Mouse (Mus musculus): Measurements from ENCODE around the gene Tbck. TPM values are rescaled to one million over a fixed set of nuclear protein-coding genes. Genes with fewer than 3 reads are reported as not detected.

Tbck gene
- polyA plus RNA-seq, 1 experiment, result not detected

DNA sequence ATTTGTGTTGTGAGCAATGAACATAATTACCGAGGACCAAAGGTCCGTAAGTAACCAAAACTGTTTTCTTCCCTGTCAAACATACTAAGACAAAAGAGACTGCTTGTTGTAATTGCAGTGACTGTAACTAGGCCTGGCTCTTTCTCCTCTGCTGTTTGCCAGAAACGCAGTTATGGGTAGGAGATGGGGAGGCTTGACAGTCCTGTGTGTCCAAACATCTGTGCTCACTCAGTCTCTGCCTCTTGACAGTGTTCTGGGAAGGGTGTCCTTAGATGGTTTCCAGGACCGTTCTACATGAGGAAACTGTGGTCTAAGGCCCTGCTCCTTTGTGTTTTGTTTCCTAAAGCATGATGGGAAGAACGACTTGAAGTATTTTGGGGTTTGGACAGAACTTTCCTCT is 128.4 kb downstream of the Tbck start:
- no peak overlapping the region for H3K4me3 ChIP-seq (ENCODE audit: insufficient read depth, low read depth, low read length)
- WGBS, result 60% methylated on average over 5 of the region's 5 CpGs
- no peaks in the 10 kb centered on the region for H3K4me1 ChIP-seq (ENCODE audit: control insufficient read depth, insufficient read depth, low read length)
- no peak overlapping the region for H3K27ac ChIP-seq (ENCODE audit: insufficient read depth, low read depth, low read length)
- no peak for TF ChIP-seq CTCF (IDR thresholded peaks at IDR 0.05; ENCODE audit: insufficient read depth, low read depth, low read length)
- TF ChIP-seq POLR2A (IDR thresholded peaks at IDR 0.05; ENCODE audit: insufficient read depth, low read depth, low read length), result no peak

DNA sequence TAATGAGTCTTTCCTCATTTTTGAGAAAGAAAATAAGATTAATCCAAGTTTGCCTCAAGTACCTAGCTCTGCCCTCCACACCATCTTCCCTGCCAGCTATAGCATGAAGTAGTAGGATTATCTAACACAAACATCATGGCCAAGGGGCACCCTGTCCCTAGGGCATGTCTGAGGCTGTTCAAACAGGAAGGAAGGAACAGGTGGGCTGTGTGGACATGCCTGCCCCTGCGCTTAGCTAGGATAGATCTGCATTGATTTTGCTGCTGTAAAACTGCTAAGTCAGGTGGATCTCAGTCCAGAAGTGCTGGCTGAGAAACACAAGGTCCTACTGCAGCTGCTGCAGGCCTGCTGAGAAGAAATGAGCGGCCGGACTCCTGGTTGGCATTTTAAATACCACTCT is 129.2 kb downstream of the Tbck start:
- no peak overlapping the region for H3K27ac ChIP-seq (ENCODE audit: insufficient read depth, low read depth, low read length)
- no peaks in the 10 kb centered on the region for H3K4me1 ChIP-seq (ENCODE audit: control insufficient read depth, insufficient read depth, low read length)
- no peak overlapping the region for H3K4me3 ChIP-seq (ENCODE audit: insufficient read depth, low read depth, low read length)
- WGBS, result 90% methylated on average over 3 of the region's 3 CpGs
- TF ChIP-seq CTCF (IDR thresholded peaks at IDR 0.05; ENCODE audit: insufficient read depth, low read depth, low read length), result no peak
- TF ChIP-seq POLR2A (IDR thresholded peaks at IDR 0.05; ENCODE audit: insufficient read depth, low read depth, low read length), result no peak

DNA sequence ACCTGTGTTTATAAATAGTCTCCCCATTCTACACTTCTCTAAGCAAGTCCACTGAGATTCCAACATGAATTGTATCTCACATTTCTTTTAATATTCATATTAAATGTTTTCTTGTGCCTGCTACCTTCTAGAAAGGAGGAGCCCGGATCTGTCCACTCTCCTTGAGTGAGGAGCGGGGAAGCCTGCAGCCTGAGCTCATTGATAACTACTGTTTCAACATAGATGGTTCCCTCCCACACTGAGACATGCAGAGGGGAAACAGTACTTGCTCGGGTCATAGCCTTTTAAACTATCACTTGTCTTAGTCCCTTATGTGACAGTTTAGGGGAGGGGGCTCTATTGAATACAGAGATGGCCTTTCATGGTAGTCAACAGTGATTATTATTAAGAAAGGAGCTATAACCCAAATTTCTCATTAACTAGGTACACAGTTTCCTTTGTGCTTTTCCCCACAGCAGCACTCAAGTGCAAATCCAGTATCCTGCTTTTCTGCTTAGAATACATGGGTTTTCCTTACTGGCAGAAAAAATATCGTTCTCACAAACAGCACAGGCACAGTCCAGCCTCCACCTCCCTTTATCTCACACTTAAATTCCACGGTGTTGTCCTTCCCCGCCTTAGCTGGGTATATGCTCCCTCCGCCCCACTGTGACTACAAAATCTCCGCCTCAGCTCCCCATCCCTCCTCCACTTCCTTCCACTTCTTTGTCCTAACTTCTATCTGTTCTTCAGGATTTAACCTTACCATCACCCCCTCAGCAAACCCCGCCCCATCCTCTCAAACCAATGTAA is 130.0 kb downstream of the Tbck start:
- TF ChIP-seq CTCF (IDR thresholded peaks at IDR 0.05; ENCODE audit: insufficient read depth, low read depth, low read length) (no peak), POLR2A (IDR thresholded peaks at IDR 0.05; ENCODE audit: insufficient read depth, low read depth, low read length) (no peak)
- H3K27ac ChIP-seq (ENCODE audit: insufficient read depth, low read depth, low read length), result no peak overlapping the region
- H3K4me3 ChIP-seq (ENCODE audit: insufficient read depth, low read depth, low read length), result no peak overlapping the region
- WGBS, result 83% methylated on average over 9 of the region's 9 CpGs
- H3K4me1 ChIP-seq (ENCODE audit: control insufficient read depth, insufficient read depth, low read length), result no peaks in the 10 kb centered on the region

DNA sequence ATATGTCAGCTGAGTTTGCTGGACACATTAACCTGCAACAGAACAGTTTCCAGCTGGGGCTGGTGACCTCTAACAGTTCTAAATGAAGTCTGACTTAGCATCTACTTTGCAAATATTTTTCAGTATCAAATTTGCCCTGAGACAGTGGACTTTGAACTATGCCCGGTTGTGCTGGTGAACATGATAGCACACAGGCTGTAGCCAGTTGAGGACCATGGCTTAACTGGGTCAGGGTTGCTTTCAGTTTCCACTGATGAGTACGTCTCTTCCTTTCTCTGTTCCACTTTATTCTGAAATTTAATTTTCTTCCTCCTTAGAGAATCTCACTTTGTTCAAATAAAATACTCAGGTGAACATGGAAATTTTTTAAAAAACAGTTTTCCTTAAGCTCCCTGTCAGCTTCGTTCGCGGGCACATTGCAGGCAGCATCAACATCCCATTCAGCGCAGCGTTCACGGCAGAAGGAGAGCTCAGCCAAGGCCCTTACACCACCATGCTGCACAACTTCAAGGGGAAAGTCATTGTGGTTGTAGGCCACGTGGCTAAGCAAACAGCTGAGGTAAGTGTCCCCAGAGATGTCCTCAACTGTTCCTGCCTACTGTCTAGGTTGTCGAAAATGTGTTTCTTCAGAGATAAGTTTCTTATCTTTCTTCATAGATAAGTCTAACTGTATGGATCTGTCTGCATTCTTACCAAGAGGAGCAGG is 131.0 kb downstream of the Tbck start:
- TF ChIP-seq POLR2A (IDR thresholded peaks at IDR 0.05; ENCODE audit: insufficient read depth, low read depth, low read length) (no peak), CTCF (IDR thresholded peaks at IDR 0.05; ENCODE audit: insufficient read depth, low read depth, low read length) (no peak)
- Histone ChIP-seq H3K4me3 (ENCODE audit: insufficient read depth, low read depth, low read length) (no peak overlapping the region), H3K27ac (ENCODE audit: insufficient read depth, low read depth, low read length) (no peak overlapping the region), H3K4me1 (ENCODE audit: control insufficient read depth, insufficient read depth, low read length) (no peaks in the 10 kb centered on the region)
- 94% methylated on average over 10 of the region's 10 CpGs for WGBS

DNA sequence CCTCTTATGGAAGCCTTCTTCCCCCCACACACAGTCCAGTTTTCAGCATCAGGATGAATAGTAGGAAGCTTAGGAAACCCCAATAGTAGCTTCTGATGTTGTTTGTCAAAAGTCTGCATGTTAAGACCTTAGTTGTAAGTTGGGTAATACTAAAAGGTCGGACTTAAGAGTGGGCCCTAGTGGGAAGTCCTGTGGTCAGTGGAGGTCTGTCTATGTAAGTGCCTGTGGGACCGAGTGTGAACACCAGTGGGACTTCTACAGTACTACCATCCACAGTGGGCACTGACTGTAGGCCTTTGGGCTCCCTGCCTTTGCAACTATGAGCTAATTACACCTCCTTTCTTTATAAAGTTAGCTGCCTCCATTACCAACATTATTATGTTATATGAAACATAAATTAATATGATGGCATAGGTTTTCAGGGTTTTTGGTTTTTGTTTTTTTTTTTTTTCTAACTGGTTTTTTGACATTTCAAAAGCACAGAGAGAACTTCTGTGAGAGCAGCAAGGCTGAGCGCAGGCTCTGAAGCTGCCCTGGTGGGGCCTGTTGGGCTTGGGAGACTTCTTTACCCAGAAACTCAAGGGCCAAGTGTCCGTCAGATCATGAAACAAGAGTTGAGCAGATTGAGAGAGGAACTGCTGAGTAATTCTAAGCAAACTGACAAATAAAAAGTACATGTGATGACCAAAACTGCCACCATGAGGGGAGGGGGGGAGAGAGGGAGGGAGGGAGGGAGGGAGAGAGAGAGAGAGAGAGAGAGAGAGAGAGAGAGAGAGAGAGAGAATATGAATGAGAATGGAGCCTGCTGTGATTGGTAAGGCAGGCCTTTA is 131.8 kb downstream of the Tbck start:
- Histone ChIP-seq H3K27ac (ENCODE audit: insufficient read depth, low read depth, low read length) (no peak overlapping the region), H3K4me1 (ENCODE audit: control insufficient read depth, insufficient read depth, low read length) (no peaks in the 10 kb centered on the region), H3K4me3 (ENCODE audit: insufficient read depth, low read depth, low read length) (no peak overlapping the region)
- 95% methylated on average over 4 of the region's 4 CpGs for WGBS
- TF ChIP-seq POLR2A (IDR thresholded peaks at IDR 0.05; ENCODE audit: insufficient read depth, low read depth, low read length), result no peak
- TF ChIP-seq CTCF (IDR thresholded peaks at IDR 0.05; ENCODE audit: insufficient read depth, low read depth, low read length), result no peak

DNA sequence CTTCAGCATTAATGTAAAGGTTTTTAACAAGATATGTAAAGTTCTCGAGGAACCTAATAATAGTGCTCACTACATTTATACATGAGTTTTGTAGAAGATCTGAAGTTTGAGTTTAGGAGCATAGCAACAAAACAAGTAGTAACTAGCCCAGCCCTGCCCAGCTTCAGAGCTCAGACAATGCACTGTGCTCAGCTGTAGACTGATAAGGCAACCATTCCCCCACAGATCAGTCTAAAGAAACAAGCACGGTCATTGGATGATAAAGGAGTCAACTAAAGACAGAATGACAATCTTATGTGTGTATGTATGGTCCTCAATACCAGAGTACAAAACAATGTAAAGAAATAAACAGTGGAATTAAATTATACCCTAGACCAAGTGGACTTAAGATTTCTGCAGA is 135.5 kb downstream of the Tbck start:
- 86% methylated on average over 2 of the region's 2 CpGs for WGBS
- H3K4me3 ChIP-seq (ENCODE audit: insufficient read depth, low read depth, low read length), result no peak overlapping the region
- TF ChIP-seq CTCF (IDR thresholded peaks at IDR 0.05; ENCODE audit: insufficient read depth, low read depth, low read length) (no peak), POLR2A (IDR thresholded peaks at IDR 0.05; ENCODE audit: insufficient read depth, low read depth, low read length) (no peak)
- H3K4me1 ChIP-seq (ENCODE audit: control insufficient read depth, insufficient read depth, low read length), result no peaks in the 10 kb centered on the region
- H3K27ac ChIP-seq (ENCODE audit: insufficient read depth, low read depth, low read length), result no peak overlapping the region

DNA sequence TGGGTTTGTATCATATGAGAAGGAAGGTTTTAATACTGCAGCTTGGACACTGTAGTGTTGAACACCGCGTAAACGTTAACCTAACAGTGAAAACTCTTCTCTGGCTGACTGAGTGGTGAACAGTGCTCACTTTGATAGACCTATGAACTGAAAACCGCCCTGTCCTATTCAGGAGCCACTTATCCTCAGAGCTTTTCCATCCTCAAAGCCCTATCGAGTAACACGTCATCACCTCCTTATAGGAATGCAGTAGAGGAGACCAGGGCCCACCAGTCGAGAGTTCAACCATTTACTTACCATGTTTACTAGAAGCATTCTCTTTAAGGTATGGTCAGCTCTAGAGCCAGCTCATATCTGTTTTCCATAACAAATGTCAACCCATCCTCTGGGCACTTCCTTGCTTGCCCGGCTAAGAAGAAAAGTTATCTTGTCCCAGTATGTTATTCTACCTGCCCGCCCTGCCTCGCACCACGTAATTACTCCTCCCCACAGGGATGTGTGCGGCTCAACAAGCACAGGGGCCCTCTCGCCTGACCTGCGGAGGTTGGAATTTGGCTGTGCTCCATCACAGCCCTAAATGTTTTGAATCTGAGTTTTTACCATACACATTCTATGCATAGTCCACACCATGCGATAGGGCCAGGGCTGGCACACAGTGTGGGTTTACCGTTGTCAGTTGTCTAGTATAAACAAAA is 147.4 kb downstream of the Tbck start:
- H3K4me1 ChIP-seq (ENCODE audit: control insufficient read depth, insufficient read depth, low read length), result no peaks in the 10 kb centered on the region
- TF ChIP-seq CTCF (IDR thresholded peaks at IDR 0.05; ENCODE audit: insufficient read depth, low read depth, low read length) (no peak), POLR2A (IDR thresholded peaks at IDR 0.05; ENCODE audit: insufficient read depth, low read depth, low read length) (no peak)
- H3K27ac ChIP-seq (ENCODE audit: insufficient read depth, low read depth, low read length), result no peak overlapping the region
- 92% methylated on average over 16 of the region's 16 CpGs for WGBS
- H3K4me3 ChIP-seq (ENCODE audit: insufficient read depth, low read depth, low read length), result no peak overlapping the region

DNA sequence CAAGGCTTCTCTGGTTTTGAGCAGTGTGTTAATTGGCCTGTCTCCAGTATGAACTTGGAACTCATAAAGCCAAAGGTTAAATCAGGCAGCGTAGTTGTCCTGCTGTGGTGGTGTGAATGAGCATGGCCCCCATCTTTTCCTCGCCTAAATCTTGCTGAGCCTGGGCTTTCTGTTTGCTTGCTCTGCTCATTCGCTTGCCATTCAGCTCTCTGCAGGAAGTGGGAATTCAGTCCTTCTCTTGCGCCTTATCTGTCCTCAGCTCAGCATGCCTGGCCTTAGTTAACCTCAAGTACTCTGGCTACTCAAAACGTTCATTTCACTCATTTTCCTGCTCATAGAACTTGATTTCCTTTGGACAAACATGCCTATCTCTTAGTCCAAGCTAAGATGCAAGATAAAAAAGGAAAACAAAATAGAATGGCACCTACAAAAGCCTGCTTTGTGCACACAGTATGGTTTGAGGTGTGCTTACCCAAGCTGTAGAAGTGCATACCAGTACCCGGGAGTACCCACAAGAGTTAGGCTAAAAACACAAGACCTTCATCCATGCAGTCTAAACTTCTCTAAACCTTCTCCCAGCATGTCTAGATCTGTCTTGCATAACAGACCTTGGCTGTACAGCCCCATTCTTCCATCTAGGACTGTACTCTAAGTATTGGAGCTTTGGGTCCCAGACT is 151.3 kb downstream of the Tbck start:
- no peak for TF ChIP-seq CTCF (IDR thresholded peaks at IDR 0.05; ENCODE audit: insufficient read depth, low read depth, low read length)
- TF ChIP-seq POLR2A (IDR thresholded peaks at IDR 0.05; ENCODE audit: insufficient read depth, low read depth, low read length), result no peak
- H3K4me3 ChIP-seq (ENCODE audit: insufficient read depth, low read depth, low read length), result no peak overlapping the region
- H3K4me1 ChIP-seq (ENCODE audit: control insufficient read depth, insufficient read depth, low read length), result no peaks in the 10 kb centered on the region
- H3K27ac ChIP-seq (ENCODE audit: insufficient read depth, low read depth, low read length), result no peak overlapping the region
- WGBS, result 80% methylated on average over 6 of the region's 6 CpGs

Data from olfactory bulb, adult 2 months (tissue).